Mouse (Mus musculus): ENCODE measurements around the gene Sh3bgrl3.

- TF ChIP-seq CTCF (IDR thresholded peaks at IDR 0.05; ENCODE audit: insufficient read depth, low read depth, low read length) (no peak), POLR2A (IDR thresholded peaks at IDR 0.05; ENCODE audit: insufficient read depth, low read depth, low read length) (no peak)
Measured at GRCm38 (mm10) chr4:134080674-134081073, 47.9 kb downstream of the Sh3bgrl3 start.

Measured in olfactory bulb, adult 2 months (tissue).